Mouse (Mus musculus): ENCODE measurements at regions not wholly inside any gene's neighbourhood (a gene's known extent, or its start where the extent isn't known, plus 50 kb on each side); places are given as distances from the start of the nearest gene placed in this dataset.

GRCm38 (mm10) chr1:34930571-34930970 lies 80.8 kb downstream of the Plekhb2 start:
- TF ChIP-seq POLR2A (IDR thresholded peaks at IDR 0.05; ENCODE audit: borderline replicate concordance, extremely low read depth, insufficient read depth, insufficient read length, poor library complexity, severe bottlenecking) (no peak), CTCF (IDR thresholded peaks at IDR 0.05; ENCODE audit: borderline replicate concordance, extremely low read depth, insufficient read depth, insufficient read length) (no peak)
- no peak for DNase-seq (ENCODE audit: low read depth)

- DNase-seq (ENCODE audit: low read depth) = no peak
- TF ChIP-seq POLR2A (IDR thresholded peaks at IDR 0.05; ENCODE audit: borderline replicate concordance, extremely low read depth, insufficient read depth, insufficient read length, poor library complexity, severe bottlenecking) = no peak
- TF ChIP-seq CTCF (IDR thresholded peaks at IDR 0.05; ENCODE audit: borderline replicate concordance, extremely low read depth, insufficient read depth, insufficient read length) = no peak
These were observed 93.4 kb downstream of the Plekhb2 start for GRCm38 (mm10) chr1:34943196-34943595.

GRCm38 (mm10) chr1:34961633-34962507 lies 112.1 kb downstream of the Plekhb2 start:
- no peak for TF ChIP-seq POLR2A (IDR thresholded peaks at IDR 0.05; ENCODE audit: borderline replicate concordance, extremely low read depth, insufficient read depth, insufficient read length, poor library complexity, severe bottlenecking)
- no peak for TF ChIP-seq CTCF (IDR thresholded peaks at IDR 0.05; ENCODE audit: borderline replicate concordance, extremely low read depth, insufficient read depth, insufficient read length)
- DNase-seq (ENCODE audit: low read depth) = peak; percentile 69

- no peak for TF ChIP-seq CTCF (IDR thresholded peaks at IDR 0.05; ENCODE audit: borderline replicate concordance, extremely low read depth, insufficient read depth, insufficient read length)
- no peak for TF ChIP-seq POLR2A (IDR thresholded peaks at IDR 0.05; ENCODE audit: borderline replicate concordance, extremely low read depth, insufficient read depth, insufficient read length, poor library complexity, severe bottlenecking)
- DNase-seq (ENCODE audit: low read depth) = peak; percentile 39
These were observed 112.7 kb downstream of the Plekhb2 start for GRCm38 (mm10) chr1:34962508-34962885.

- TF ChIP-seq CTCF (IDR thresholded peaks at IDR 0.05; ENCODE audit: borderline replicate concordance, extremely low read depth, insufficient read depth, insufficient read length) (no peak), POLR2A (IDR thresholded peaks at IDR 0.05; ENCODE audit: borderline replicate concordance, extremely low read depth, insufficient read depth, insufficient read length, poor library complexity, severe bottlenecking) (no peak)
- DNase-seq (ENCODE audit: low read depth) = no peak
These were observed 125.0 kb downstream of the Plekhb2 start for GRCm38 (mm10) chr1:34974801-34975200.

GRCm38 (mm10) chr1:34978156-34978555 lies 128.4 kb downstream of the Plekhb2 start:
- TF ChIP-seq POLR2A (IDR thresholded peaks at IDR 0.05; ENCODE audit: borderline replicate concordance, extremely low read depth, insufficient read depth, insufficient read length, poor library complexity, severe bottlenecking) (no peak), CTCF (IDR thresholded peaks at IDR 0.05; ENCODE audit: borderline replicate concordance, extremely low read depth, insufficient read depth, insufficient read length) (no peak)
- no peak for DNase-seq (ENCODE audit: low read depth)

- DNase-seq (ENCODE audit: low read depth) = no peak
- TF ChIP-seq CTCF (IDR thresholded peaks at IDR 0.05; ENCODE audit: borderline replicate concordance, extremely low read depth, insufficient read depth, insufficient read length) (no peak), POLR2A (IDR thresholded peaks at IDR 0.05; ENCODE audit: borderline replicate concordance, extremely low read depth, insufficient read depth, insufficient read length, poor library complexity, severe bottlenecking) (no peak)
These were observed 129.6 kb downstream of the Plekhb2 start for GRCm38 (mm10) chr1:34979350-34979749.

- TF ChIP-seq CTCF (IDR thresholded peaks at IDR 0.05; ENCODE audit: borderline replicate concordance, extremely low read depth, insufficient read depth, insufficient read length) (no peak), POLR2A (IDR thresholded peaks at IDR 0.05; ENCODE audit: borderline replicate concordance, extremely low read depth, insufficient read depth, insufficient read length, poor library complexity, severe bottlenecking) (no peak)
- DNase-seq (ENCODE audit: low read depth) = no peak
These were observed 132.2 kb downstream of the Plekhb2 start for GRCm38 (mm10) chr1:34981934-34982333.

- TF ChIP-seq CTCF (IDR thresholded peaks at IDR 0.05; ENCODE audit: borderline replicate concordance, extremely low read depth, insufficient read depth, insufficient read length) (no peak), POLR2A (IDR thresholded peaks at IDR 0.05; ENCODE audit: borderline replicate concordance, extremely low read depth, insufficient read depth, insufficient read length, poor library complexity, severe bottlenecking) (no peak)
- peak; percentile 71 for DNase-seq (ENCODE audit: low read depth)
These were observed 133.2 kb downstream of the Plekhb2 start for GRCm38 (mm10) chr1:34982966-34983365.

GRCm38 (mm10) chr1:34986861-34987260 lies 137.1 kb downstream of the Plekhb2 start:
- no peak for TF ChIP-seq POLR2A (IDR thresholded peaks at IDR 0.05; ENCODE audit: borderline replicate concordance, extremely low read depth, insufficient read depth, insufficient read length, poor library complexity, severe bottlenecking)
- TF ChIP-seq CTCF (IDR thresholded peaks at IDR 0.05; ENCODE audit: borderline replicate concordance, extremely low read depth, insufficient read depth, insufficient read length) = no peak
- DNase-seq (ENCODE audit: low read depth) = no peak

- DNase-seq (ENCODE audit: low read depth) = peak; percentile 71
- TF ChIP-seq POLR2A (IDR thresholded peaks at IDR 0.05; ENCODE audit: borderline replicate concordance, extremely low read depth, insufficient read depth, insufficient read length, poor library complexity, severe bottlenecking) (no peak), CTCF (IDR thresholded peaks at IDR 0.05; ENCODE audit: borderline replicate concordance, extremely low read depth, insufficient read depth, insufficient read length) (no peak)
These were observed 138.0 kb downstream of the Plekhb2 start for GRCm38 (mm10) chr1:34987650-34988221.

Data from brain, embryonic 14.5 days (tissue).